ENCODE assay signal across 9 mouse cellular contexts in the genomic region with DNA sequence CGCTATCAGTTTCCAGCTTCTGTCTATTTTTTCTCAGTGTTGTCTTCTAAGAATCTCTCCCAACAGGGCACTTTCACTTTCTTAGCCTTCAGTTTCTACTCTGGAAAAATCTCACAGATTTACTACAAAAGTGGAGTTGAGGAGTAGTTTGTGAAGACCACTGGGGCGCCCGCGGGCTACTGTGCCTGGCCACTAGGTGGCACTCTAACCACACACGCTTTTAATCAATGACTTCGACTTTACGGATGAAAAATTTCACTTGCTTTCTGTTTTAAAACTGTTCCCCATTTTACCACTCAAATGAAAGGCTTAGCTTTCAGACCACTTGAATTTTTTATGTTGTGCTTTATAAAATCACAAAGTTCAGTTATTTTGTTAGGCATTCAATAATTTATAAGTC.
DNase-seq lines count a peak whose midpoint lies in the region; ATAC-seq lines count a peak whose summit lies in the region.
"Had no signal": no experiment of that assay in that cellular context is flagged by ENCODE, and none has a peak within 500 bp of the region (broad histone marks: within the 10 kb centered on the region; RNA-seq: fewer than 3 reads in every experiment).

No protein-coding gene starts in this region.

- WGBS in heart, embryonic 15.5 days: 9% methylated on average over 7 of the region's 7 CpGs

- H3K4me3 ChIP-seq in heart, embryonic 15.5 days: no peak overlapping the region

- ATAC-seq in heart, embryonic 15.5 days (replicated peaks; ENCODE audit: insufficient number of reproducible peaks, insufficient read depth, low FRiP score, low read depth): no peak

- DNase-seq in CD4-positive, CD25-positive, alpha-beta regulatory T cell, adult 2 months (ENCODE audit: low read depth, low spot score): peak; percentile 56
- DNase-seq in adrenal gland, adult (ENCODE audit: inconsistent age in 2 of 2, low spot score in 1 of 2): peak; percentile 21 to 79
- peak; percentile 79 for DNase-seq in embryo, embryonic 11 days
- DNase-seq in layer of hippocampus, adult 8-10 months (ENCODE audit: low spot score in 2 of 2): peak; percentile 40 to 76
- DNase-seq in lung, postnatal 10 days: peak; percentile 54
- DNase-seq in retina, postnatal 7 days (ENCODE audit: low read depth, low spot score): peak; percentile 29
- peak; percentile 42 for DNase-seq in urinary bladder, postnatal 14 days (ENCODE audit: low spot score)

- no peaks in the 10 kb centered on the region for H3K4me1 ChIP-seq in heart, embryonic 15.5 days (replicated peaks)

- no peaks in the 10 kb centered on the region for H3K27me3 ChIP-seq in heart, embryonic 15.5 days

- no peak overlapping the region for H3K27ac ChIP-seq in heart, embryonic 15.5 days
- H3K27ac ChIP-seq: macrophage had no signal

- peak overlapping the region; percentile 11; the same call in 1 of the 2 replicates for H3K4me2 ChIP-seq in heart, embryonic 15.5 days

- no peaks in the 10 kb centered on the region for H3K9me3 ChIP-seq in heart, embryonic 15.5 days (replicated peaks)

- H3K36me3 ChIP-seq in heart, embryonic 15.5 days: no peaks in the 10 kb centered on the region

- no peak overlapping the region for H3K9ac ChIP-seq in heart, embryonic 15.5 days

Comparison
In these comparisons a context has a peak if more than half of its experiments do, and no peak if none do; other contexts are left out.
1. DNase-seq: peak in every context shown above with its lines; median percentile 79 in embryo, embryonic 11 days; 58 in layer of hippocampus, adult 8-10 months; 56 in CD4-positive, CD25-positive, alpha-beta regulatory T cell, adult 2 months; 54 in lung, postnatal 10 days; 50 in adrenal gland, adult; 42 in urinary bladder, postnatal 14 days; 29 in retina, postnatal 7 days.